Mouse (Mus musculus) midbrain, embryonic 13.5 days (tissue): Measurements from ENCODE around the gene Adamts2. TPM values are rescaled to one million over a fixed set of nuclear protein-coding genes. Genes with fewer than 3 reads are reported as not detected.

Experiments
- ATAC-seq: fragments of 200-750 bp; cut with Nextera tagmentation; 2 replicates; pipeline ENCODE4 v1.8.0; 2017; ENCODE audit warnings: mild to moderate bottlenecking, moderate TSS enrichment, moderate library complexity
- H3K27ac ChIP-seq: fragments of 300-500 bp; sonication (generic); 2 replicates; pipeline ENCODE4 v1.5.1; 2015; ENCODE audit warnings: inconsistent platforms, mild to moderate bottlenecking, moderate library complexity
- H3K27me3 ChIP-seq: fragments of 300-500 bp; sonication (generic); 2 replicates; pipeline ENCODE4 v1.6.1; 2015; ENCODE audit warnings: mild to moderate bottlenecking, inconsistent platforms
- H3K36me3 ChIP-seq: fragments of 300-500 bp; sonication (generic); 2 replicates; pipeline ENCODE4 v1.6.1; 2015; ENCODE audit warnings: mild to moderate bottlenecking, inconsistent platforms
- H3K4me1 ChIP-seq: fragments of 300-500 bp; sonication (generic); replicated peaks from 2 replicates; pipeline ENCODE4 v1.6.1; 2015; ENCODE audit warnings: inconsistent platforms
- H3K4me2 ChIP-seq: fragments of 300-500 bp; sonication (generic); replicated peaks from 2 replicates; pipeline ENCODE4 v1.6.1; 2015; ENCODE audit warnings: moderate library complexity, mild to moderate bottlenecking, inconsistent platforms
- H3K4me3 ChIP-seq: fragments of 300-500 bp; sonication (generic); replicated peaks from 2 replicates; pipeline ENCODE4 v1.5.1; 2015; ENCODE audit warnings: mild to moderate bottlenecking, inconsistent platforms
- H3K9ac ChIP-seq: fragments of 300-500 bp; sonication (generic); replicated peaks from 2 replicates; pipeline ENCODE4 v1.6.1; 2015; ENCODE audit warnings: mild to moderate bottlenecking, inconsistent platforms
- H3K9me3 ChIP-seq: fragments of 300-500 bp; sonication (generic); 2 replicates; pipeline ENCODE4 v1.6.1; 2016; ENCODE audit warnings: mild to moderate bottlenecking, inconsistent platforms
- WGBS: fragments of 180-500 bp; shearing (Covaris S2); methylation state at CpG from one replicate; pipeline ENCODE4 v1.1.7; 2015; 5-methylcytosine and 5-hydroxymethylcytosine counted together
- polyA plus RNA-seq: library from polyadenylated mRNA; unstranded; fragments of >200 nt; fragmentation: Nextera tagmentation; extraction: Ambion mirVana; gene quantifications from 2 replicates; pipeline ENCODE4 v1.2.1, GENCODE M21; 2015

The Adamts2 gene
- polyA plus RNA-seq, 1 experiment from 2014 or later = 1.9 TPM

- no peak overlapping the region for H3K9ac ChIP-seq
- H3K4me2 ChIP-seq = no peak overlapping the region
- no peaks in the 10 kb centered on the region for H3K27me3 ChIP-seq
- H3K4me1 ChIP-seq = no peaks in the 10 kb centered on the region
- 44% methylated on average over 3 of the region's 3 CpGs for WGBS
- H3K9me3 ChIP-seq = no peaks in the 10 kb centered on the region
- ATAC-seq = no peak
- H3K4me3 ChIP-seq = no peak overlapping the region
- no peaks in the 10 kb centered on the region for H3K36me3 ChIP-seq
- H3K27ac ChIP-seq = no peak overlapping the region
Measured at GRCm38 (mm10) chr11:50628915-50629314, 27.0 kb downstream of the Adamts2 start.

- Histone ChIP-seq H3K9ac (no peak overlapping the region), H3K27ac (no peak overlapping the region), H3K4me1 (no peaks in the 10 kb centered on the region), H3K4me3 (no peak overlapping the region), H3K9me3 (no peaks in the 10 kb centered on the region), H3K36me3 (no peaks in the 10 kb centered on the region), H3K27me3 (no peaks in the 10 kb centered on the region), H3K4me2 (no peak overlapping the region)
- no peak for ATAC-seq
- 90% methylated on average over 2 of the region's 2 CpGs for WGBS
Measured at GRCm38 (mm10) chr11:50630462-50630861, 28.6 kb downstream of the Adamts2 start.

DNA sequence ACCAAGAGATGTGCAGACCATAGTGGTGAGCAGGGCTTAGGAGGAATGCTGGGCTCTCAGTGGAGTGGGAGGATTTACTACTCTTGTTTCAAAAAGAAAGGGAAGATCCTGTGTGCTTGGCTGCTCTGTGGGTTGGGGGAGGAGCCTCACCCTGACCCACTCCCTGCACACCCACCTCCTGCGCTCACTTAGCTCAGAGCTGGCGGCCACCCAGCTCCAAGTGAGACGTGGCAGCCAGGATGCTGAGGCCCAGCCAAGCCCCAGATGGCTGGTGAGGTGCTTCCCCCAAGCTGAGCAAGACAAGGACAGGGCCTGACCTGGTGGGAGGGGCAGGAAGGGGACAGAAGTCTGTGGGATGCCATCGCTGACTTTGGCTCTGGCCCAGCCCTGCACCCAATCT is 30.4 kb downstream of the Adamts2 start:
- no peak overlapping the region for H3K27ac ChIP-seq
- WGBS = 50% methylated on average over 4 of the region's 4 CpGs
- H3K4me3 ChIP-seq = no peak overlapping the region
- no peaks in the 10 kb centered on the region for H3K27me3 ChIP-seq
- H3K4me2 ChIP-seq = no peak overlapping the region
- no peaks in the 10 kb centered on the region for H3K36me3 ChIP-seq
- peak; percentile 58; the same call in 1 of the 2 replicates for ATAC-seq
- H3K9ac ChIP-seq = no peak overlapping the region
- H3K4me1 ChIP-seq = no peaks in the 10 kb centered on the region
- no peaks in the 10 kb centered on the region for H3K9me3 ChIP-seq

DNA sequence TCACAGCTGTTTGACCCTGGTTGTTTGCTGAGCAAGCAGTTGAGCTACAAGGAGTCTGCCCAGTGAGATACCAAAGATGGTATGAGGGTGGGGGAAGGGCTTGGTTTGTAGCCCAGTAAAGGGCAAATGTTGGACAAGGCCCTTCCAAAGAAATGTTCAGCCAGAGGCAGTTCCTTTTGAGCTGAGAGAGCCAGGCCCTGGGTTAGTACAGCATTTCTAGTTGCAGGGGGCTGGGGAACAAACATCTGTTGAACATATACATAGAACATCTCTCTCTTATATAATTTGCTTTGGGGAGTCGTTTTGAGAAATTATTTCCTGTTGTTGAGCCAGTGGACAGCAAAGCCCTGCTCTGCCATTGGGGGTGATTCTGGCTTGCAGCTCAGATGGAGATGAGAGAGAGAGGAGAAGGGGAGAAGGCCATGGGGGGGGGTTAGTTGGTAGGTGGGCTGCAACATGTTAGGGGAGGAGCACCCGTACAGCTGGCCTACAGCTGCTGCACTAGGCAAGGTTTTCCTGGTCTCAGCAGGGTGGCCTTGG is 33.2 kb downstream of the Adamts2 start:
- Histone ChIP-seq H3K4me1 (no peaks in the 10 kb centered on the region), H3K27me3 (no peaks in the 10 kb centered on the region), H3K4me3 (no peak overlapping the region), H3K9ac (0 out of 2 replicates have a peak overlapping the region, but pooled peaks have one; percentile 2), H3K4me2 (no peak overlapping the region), H3K27ac (no peak overlapping the region), H3K36me3 (no peaks in the 10 kb centered on the region), H3K9me3 (no peaks in the 10 kb centered on the region)
- WGBS = 85% methylated on average over 2 of the region's 2 CpGs
- no peak for ATAC-seq

- Histone ChIP-seq H3K9ac (no peak overlapping the region), H3K36me3 (no peaks in the 10 kb centered on the region), H3K4me3 (no peak overlapping the region), H3K4me1 (no peaks in the 10 kb centered on the region), H3K9me3 (no peaks in the 10 kb centered on the region), H3K27me3 (no peaks in the 10 kb centered on the region), H3K27ac (no peak overlapping the region), H3K4me2 (no peak overlapping the region)
- ATAC-seq = no peak
- 93% methylated on average over 11 of the region's 11 CpGs for WGBS
Measured at GRCm38 (mm10) chr11:50637026-50637425, 35.1 kb downstream of the Adamts2 start.

DNA sequence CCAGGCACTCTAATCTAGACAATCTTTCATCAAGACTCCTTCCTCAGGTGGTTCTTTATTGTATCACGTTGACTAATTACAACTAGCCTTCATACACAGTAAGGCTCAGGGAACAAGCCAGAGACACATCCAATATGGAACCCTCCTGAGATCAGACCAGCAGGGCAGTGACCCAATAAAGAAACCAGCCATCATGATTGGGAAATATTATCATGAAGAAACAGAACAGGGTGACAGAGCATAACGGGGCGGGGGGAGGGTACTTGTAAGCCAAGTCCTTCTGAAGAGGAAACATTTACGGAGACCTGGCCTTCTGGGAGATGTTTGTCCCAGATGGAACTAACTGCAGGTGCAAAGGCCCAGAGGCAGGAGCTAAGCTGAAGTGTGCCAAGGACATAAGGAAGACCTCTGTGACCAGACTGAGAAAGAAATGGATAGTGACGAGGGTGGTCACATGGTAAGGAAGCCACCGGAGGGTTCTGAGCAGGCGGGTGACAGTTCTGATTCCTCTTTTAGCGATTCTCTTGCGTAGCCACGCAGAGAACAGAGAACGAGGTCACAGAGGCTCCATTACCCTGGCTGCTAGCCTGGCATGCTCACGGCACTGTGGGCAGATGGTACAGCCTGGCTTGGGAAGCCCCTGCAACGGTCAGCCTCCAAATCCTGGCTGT is 36.4 kb downstream of the Adamts2 start:
- Histone ChIP-seq H3K4me1 (no peaks in the 10 kb centered on the region), H3K9me3 (no peaks in the 10 kb centered on the region), H3K4me3 (no peak overlapping the region), H3K36me3 (no peaks in the 10 kb centered on the region), H3K4me2 (no peak overlapping the region), H3K9ac (no peak overlapping the region), H3K27me3 (no peaks in the 10 kb centered on the region), H3K27ac (no peak overlapping the region)
- 93% methylated on average over 13 of the region's 13 CpGs for WGBS
- ATAC-seq = no peak

DNA sequence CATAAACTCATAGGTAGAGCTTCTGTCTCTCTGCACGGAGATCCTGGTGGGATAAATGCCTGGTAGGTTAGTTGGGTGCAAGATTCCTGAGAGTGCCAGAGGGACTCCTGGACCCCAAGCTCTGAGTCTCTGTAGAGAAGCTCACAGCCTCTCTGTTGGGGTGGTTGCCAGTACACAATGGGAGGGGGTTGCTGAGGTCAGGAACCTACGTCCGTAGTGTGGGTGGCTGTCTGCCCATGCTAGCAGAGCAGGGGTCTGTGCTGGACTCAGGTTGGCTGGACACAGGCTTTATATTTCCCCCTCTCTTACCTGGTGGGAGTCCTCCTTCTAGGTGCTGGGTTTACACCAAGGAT is 37.0 kb downstream of the Adamts2 start:
- H3K9ac ChIP-seq = no peak overlapping the region
- H3K27ac ChIP-seq = no peak overlapping the region
- no peak overlapping the region for H3K4me3 ChIP-seq
- no peaks in the 10 kb centered on the region for H3K9me3 ChIP-seq
- no peaks in the 10 kb centered on the region for H3K36me3 ChIP-seq
- ATAC-seq = no peak
- no peaks in the 10 kb centered on the region for H3K27me3 ChIP-seq
- no peak overlapping the region for H3K4me2 ChIP-seq
- no peaks in the 10 kb centered on the region for H3K4me1 ChIP-seq
- WGBS = 79% methylated on average over 3 of the region's 3 CpGs

DNA sequence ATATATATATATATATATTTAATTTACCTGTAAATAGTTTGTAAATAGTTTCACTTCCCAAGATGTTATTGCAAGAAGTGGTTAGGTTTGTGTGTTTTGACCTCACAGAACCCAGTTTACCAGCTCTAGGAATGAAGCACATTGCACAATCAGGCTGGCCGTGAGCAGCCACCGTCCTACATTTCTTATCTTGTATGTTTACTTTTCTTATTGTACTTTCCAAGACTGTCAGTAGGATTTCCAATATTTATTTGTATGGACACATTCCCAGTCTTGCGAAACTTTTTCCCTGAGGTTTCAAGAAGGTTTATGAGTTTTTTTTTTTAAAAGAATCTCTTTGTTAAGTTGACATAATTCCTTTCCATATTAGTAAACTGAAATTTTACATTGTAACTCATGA is 40.7 kb downstream of the Adamts2 start:
- H3K4me1 ChIP-seq = no peaks in the 10 kb centered on the region
- no peak overlapping the region for H3K9ac ChIP-seq
- ATAC-seq = no peak
- H3K27me3 ChIP-seq = no peaks in the 10 kb centered on the region
- no peak overlapping the region for H3K27ac ChIP-seq
- H3K9me3 ChIP-seq = peaks cover 5% of the 10 kb centered on the region; the same call in 1 of the 2 replicates
- 91% methylated on average over 3 of the region's 3 CpGs for WGBS
- H3K4me3 ChIP-seq = no peak overlapping the region
- H3K4me2 ChIP-seq = no peak overlapping the region
- H3K36me3 ChIP-seq = no peaks in the 10 kb centered on the region

DNA sequence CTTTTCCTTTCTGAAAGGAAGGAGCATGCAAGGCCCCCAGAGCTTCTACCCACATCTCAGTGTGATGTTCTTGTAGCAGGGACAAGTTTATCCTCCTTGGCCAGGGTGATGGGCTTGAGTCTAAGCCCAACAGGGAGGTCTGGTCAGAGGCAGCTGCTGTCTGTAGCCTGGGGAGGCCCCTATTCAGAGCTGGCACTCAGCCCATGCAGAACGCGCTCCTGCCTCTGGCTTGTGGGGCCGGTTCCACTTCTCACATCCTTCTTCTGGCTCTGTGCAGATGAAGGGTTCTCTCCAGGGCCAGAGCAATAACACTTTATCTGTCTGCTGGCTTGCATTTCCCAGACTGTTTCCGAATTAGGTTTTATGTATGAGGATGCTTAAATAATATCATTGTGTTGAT is 44.3 kb downstream of the Adamts2 start:
- H3K4me2 ChIP-seq = no peak overlapping the region
- no peak overlapping the region for H3K27ac ChIP-seq
- H3K27me3 ChIP-seq = no peaks in the 10 kb centered on the region
- ATAC-seq = no peak
- no peak overlapping the region for H3K9ac ChIP-seq
- peaks cover 7% of the 10 kb centered on the region; the same call in 1 of the 2 replicates for H3K9me3 ChIP-seq
- no peaks in the 10 kb centered on the region for H3K36me3 ChIP-seq
- H3K4me3 ChIP-seq = no peak overlapping the region
- 77% methylated on average over 4 of the region's 4 CpGs for WGBS
- H3K4me1 ChIP-seq = no peaks in the 10 kb centered on the region

DNA sequence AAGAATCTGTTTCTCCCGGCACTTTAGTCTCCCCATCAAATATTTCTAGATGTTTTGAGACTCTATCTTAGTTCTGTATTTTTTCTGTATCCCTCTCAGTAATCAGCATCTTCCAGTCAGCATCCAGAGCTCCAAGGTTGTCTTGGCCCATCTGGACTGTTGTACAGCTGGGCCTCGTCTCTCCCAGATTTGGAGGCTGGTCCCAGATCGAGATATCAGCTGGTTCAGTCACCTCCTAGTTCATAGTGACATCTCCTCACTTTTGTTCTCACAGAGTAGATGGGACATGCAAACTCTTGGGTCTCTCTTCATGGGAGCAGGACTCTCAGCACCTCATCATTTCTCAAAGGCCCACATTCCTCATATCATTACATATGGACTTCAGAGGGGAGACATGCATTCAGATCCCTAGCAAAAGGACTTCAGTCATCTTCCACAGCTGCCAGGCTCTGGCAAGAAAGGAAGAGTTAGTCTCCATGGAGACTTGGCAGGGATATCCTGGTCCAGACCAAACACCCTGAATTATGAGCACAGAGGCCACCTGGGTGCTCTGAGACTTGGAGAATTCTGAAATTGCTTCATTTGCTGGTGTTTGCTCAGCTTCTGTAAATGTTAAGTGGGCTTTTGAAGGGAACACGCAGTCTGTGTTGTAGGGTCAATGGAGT is 46.4 kb downstream of the Adamts2 start:
- H3K9ac ChIP-seq = no peak overlapping the region
- H3K36me3 ChIP-seq = no peaks in the 10 kb centered on the region
- no peak overlapping the region for H3K4me2 ChIP-seq
- no peaks in the 10 kb centered on the region for H3K27me3 ChIP-seq
- H3K27ac ChIP-seq = no peak overlapping the region
- peaks cover 7% of the 10 kb centered on the region; the same call in 1 of the 2 replicates for H3K9me3 ChIP-seq
- no peak for ATAC-seq
- no peak overlapping the region for H3K4me3 ChIP-seq
- 89% methylated on average over 4 of the region's 4 CpGs for WGBS
- H3K4me1 ChIP-seq = no peaks in the 10 kb centered on the region

DNA sequence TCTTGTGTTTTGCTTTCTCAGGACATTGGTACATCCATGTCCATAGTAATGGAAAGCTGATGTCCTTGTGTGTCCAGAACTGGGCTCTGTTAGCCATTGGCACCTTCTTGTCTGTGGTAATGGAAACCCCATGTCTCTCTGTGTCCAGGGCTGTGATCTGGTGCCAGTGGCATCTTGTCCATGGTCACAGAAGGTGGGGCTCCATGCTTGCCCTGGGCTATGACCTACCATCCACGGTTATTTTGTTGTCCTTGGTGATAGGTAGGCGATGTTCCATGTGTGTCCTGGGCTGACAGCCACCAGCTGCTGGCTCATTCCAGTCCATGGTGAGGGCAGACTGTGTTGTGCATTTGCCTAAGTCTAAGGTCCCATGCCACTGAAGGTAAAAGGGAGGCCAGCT is 48.2 kb downstream of the Adamts2 start:
- 88% methylated on average over 2 of the region's 2 CpGs for WGBS
- peaks cover 7% of the 10 kb centered on the region; the same call in 1 of the 2 replicates for H3K9me3 ChIP-seq
- H3K4me3 ChIP-seq = no peak overlapping the region
- H3K27ac ChIP-seq = no peak overlapping the region
- H3K4me2 ChIP-seq = no peak overlapping the region
- no peak overlapping the region for H3K9ac ChIP-seq
- no peaks in the 10 kb centered on the region for H3K27me3 ChIP-seq
- no peaks in the 10 kb centered on the region for H3K4me1 ChIP-seq
- no peaks in the 10 kb centered on the region for H3K36me3 ChIP-seq
- no peak for ATAC-seq

DNA sequence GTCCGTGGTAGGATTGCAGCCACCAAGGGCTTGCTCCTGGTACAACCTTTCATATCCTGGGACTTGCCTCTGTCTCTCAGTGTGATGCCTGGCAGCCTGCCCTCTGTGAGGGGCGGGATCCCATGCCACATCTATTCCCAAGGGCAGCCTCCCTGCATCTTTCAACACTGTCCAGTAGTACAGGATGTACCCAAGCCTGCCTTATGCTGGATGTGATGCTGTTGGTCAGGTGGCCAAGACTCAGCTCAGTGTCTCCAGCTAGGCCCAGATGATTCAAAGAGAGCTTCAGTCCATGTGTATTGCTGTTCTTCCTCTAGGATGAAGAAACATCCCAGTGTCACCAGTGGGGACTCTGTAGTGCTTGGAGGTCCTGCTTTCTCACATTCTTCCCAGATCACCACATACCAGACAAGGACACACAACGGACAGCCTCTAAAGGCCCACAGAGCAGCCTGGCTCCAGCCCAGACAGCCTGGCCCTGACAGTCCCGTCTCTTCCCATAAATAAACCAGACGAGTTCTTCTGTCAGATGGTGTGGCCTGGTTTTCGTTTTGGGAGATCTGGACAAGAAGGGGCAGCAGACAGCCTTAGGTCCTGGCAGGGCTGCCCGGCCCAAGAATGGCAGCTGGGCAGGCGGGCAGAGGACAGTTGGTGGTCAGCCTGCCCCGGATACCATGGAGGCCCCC is 52.0 kb downstream of the Adamts2 start:
- Histone ChIP-seq H3K4me3 (no peak overlapping the region), H3K9ac (no peak overlapping the region), H3K4me1 (no peaks in the 10 kb centered on the region), H3K4me2 (no peak overlapping the region), H3K27ac (no peak overlapping the region), H3K27me3 (no peaks in the 10 kb centered on the region), H3K36me3 (no peaks in the 10 kb centered on the region), H3K9me3 (no peaks in the 10 kb centered on the region)
- WGBS = 85% methylated on average over 9 of the region's 9 CpGs
- ATAC-seq = no peak
